Mouse (Mus musculus): Measurements from ENCODE around the gene Borcs8. TPM values are rescaled to one million over a fixed set of nuclear protein-coding genes. Genes with fewer than 3 reads are reported as not detected.

The Borcs8 gene
- polyA plus RNA-seq, 1 experiment from 2014 or later: 49.8 TPM

DNA sequence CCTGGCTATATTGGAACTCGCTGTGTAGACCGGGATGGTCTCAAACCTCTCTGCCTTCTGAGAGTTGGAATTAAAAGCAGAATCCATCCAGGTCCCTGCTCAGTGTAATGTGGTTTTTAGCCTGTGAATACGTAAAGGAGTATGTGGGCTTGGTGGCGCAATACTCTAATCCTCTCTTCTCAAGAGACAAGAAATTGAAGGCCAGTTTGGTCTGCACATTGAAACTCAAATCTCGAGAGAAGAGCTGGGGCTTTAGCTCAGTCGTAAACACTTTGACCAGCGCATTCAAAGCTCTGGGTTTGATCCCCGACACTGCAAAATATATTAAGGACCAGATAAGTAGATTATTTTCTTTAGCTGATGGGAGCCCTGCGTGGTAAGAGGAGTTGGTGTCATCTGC lies 682 bp downstream of the Borcs8 start:
- no peaks in the 10 kb centered on the region for H3K27me3 ChIP-seq (ENCODE audit: low read depth, poor library complexity, severe bottlenecking)
- H3K27ac ChIP-seq: peak overlapping the region; percentile 89
- peaks cover 62% of the 10 kb centered on the region for H3K36me3 ChIP-seq
- no peak for DNase-seq (ENCODE audit: low spot score)
- peak overlapping the region; percentile 89 for H3K4me3 ChIP-seq
- no peaks in the 10 kb centered on the region for H3K9me3 ChIP-seq (replicated peaks)
- peaks cover 20% of the 10 kb centered on the region for H3K4me1 ChIP-seq
- 16% methylated on average over 9 of the region's 9 CpGs for WGBS

DNA sequence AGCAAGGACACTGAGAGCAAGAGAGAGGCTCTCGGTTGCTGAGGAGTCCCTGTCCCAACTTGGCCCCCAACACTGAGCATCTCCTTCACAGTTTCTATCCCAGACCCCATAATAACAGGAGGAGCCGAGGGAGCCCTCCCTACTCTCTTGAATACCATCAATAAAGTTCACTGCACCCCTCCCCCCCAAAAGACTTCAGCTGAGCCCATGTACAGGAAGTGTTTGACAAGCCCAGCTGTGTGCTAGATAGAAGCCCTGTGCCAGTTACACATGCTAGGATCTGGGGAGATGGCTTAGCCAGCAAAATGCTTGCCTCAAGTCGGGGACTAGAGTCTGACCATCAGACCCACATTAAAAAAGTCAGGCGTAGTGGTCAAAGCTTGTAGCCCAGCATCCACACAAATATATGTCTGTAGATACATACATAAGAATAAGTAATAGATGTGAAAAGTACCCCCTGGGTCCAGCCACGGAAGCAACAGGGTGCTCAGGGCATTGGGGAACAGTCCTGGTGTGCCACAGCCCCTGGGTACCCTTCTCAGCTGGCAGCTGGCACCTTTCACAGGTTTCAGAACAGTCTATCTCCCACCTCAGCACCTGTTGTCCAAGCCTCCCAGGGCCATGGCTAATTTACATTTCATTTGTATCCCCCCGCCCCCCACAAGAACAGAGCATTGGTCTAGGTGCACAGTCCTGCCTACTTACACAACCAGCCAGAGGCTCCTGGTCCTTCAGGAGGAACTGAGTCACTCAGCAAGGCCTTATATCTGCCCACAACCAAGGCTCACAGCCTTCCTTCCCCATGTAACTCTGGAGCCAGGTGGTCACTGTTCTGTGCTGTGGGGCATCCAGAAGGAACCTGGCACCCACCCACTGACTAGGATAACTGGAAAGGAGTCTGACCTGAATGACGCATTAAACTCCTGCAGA lies 8.6 kb downstream of the Borcs8 start:
- WGBS: 89% methylated on average over 7 of the region's 7 CpGs
- Histone ChIP-seq H3K9me3 (replicated peaks) (no peaks in the 10 kb centered on the region), H3K4me1 (peaks cover 17% of the 10 kb centered on the region), H3K27me3 (ENCODE audit: low read depth, poor library complexity, severe bottlenecking) (peaks cover 28% of the 10 kb centered on the region), H3K27ac (no peak overlapping the region), H3K4me3 (no peak overlapping the region), H3K36me3 (peaks cover 45% of the 10 kb centered on the region)
- DNase-seq (ENCODE audit: low spot score): no peak

- H3K27me3 ChIP-seq (ENCODE audit: low read depth, poor library complexity, severe bottlenecking): peaks cover 36% of the 10 kb centered on the region
- 14% methylated on average over 13 of the region's 13 CpGs for WGBS
- H3K27ac ChIP-seq: no peak overlapping the region
- DNase-seq (ENCODE audit: low spot score): peak; percentile 54
- H3K4me3 ChIP-seq: no peak overlapping the region
- no peaks in the 10 kb centered on the region for H3K9me3 ChIP-seq (replicated peaks)
- peaks cover 24% of the 10 kb centered on the region for H3K36me3 ChIP-seq
- H3K4me1 ChIP-seq: peaks cover 17% of the 10 kb centered on the region
These were observed 10.9 kb downstream of the Borcs8 start for GRCm38 (mm10) chr8:70150158-70150557.

- H3K9me3 ChIP-seq (replicated peaks): no peaks in the 10 kb centered on the region
- H3K27me3 ChIP-seq (ENCODE audit: low read depth, poor library complexity, severe bottlenecking): peaks cover 54% of the 10 kb centered on the region
- peak overlapping the region; percentile 35; the same call in 1 of the 2 replicates for H3K4me3 ChIP-seq
- DNase-seq (ENCODE audit: low spot score): peak; percentile 83
- peaks cover 17% of the 10 kb centered on the region for H3K4me1 ChIP-seq
- 10% methylated on average over 19 of the region's 22 CpGs for WGBS
- no peaks in the 10 kb centered on the region for H3K36me3 ChIP-seq
- H3K27ac ChIP-seq: no peak overlapping the region
These were observed 13.4 kb downstream of the Borcs8 start for GRCm38 (mm10) chr8:70152537-70153257.

GRCm38 (mm10) chr8:70157240-70157800 lies 18.0 kb downstream of the Borcs8 start:
- Histone ChIP-seq H3K27me3 (ENCODE audit: low read depth, poor library complexity, severe bottlenecking) (peaks cover 37% of the 10 kb centered on the region), H3K9me3 (replicated peaks) (no peaks in the 10 kb centered on the region), H3K36me3 (no peaks in the 10 kb centered on the region), H3K27ac (no peak overlapping the region), H3K4me1 (peaks cover 23% of the 10 kb centered on the region), H3K4me3 (no peak overlapping the region)
- DNase-seq (ENCODE audit: low spot score): no peak
- WGBS: 85% methylated on average over 1 of the region's 1 CpGs

DNA sequence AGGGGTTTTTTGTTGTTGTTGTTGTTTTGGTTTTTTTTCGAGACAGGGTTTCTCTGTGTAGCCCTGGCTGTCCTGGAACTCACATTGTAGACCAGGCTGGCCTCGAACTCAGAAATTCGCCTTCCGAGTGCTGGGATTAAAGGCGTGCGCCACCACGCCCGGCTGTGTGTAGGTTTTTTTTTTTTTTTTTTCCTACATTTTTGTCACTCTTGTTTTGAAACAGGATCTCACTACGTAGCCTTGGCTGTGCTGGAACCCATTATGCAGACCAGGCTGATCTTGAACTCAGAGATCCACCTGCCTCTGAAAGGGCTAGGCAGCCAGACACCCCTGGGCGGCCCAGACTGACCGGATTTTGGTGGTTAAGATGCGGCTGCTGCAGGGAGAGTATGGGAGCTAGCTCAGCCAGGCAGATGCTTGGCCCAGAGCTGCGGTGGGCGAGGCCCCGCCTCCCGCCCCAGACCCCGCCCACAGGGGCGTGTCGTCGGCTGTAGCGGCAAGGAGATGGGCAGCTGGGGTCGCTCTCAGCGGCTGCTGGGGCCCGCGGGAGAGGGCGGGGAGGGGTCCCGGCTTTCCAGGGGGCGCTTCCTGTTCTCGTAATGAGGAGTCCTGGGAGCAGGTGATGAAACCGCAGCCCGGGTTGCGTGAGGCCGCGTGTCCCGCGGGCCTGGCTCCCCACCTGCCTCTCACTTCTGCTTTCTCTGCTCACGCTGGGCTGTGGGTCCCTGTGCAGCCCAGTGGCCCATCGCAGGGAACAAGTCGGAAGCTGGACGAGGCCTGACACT lies 19.0 kb downstream of the Borcs8 start:
- Histone ChIP-seq H3K9me3 (replicated peaks) (no peaks in the 10 kb centered on the region), H3K4me1 (peaks cover 17% of the 10 kb centered on the region), H3K4me3 (peak overlapping the region; percentile 54), H3K27me3 (ENCODE audit: low read depth, poor library complexity, severe bottlenecking) (peaks cover 32% of the 10 kb centered on the region), H3K36me3 (no peaks in the 10 kb centered on the region), H3K27ac (peak overlapping the region; percentile 69)
- 13% methylated on average over 40 of the region's 40 CpGs for WGBS
- peak; percentile 89 for DNase-seq (ENCODE audit: low spot score)

GRCm38 (mm10) chr8:70159211-70159610 lies 19.9 kb downstream of the Borcs8 start:
- 88% methylated on average over 4 of the region's 4 CpGs for WGBS
- Histone ChIP-seq H3K27me3 (ENCODE audit: low read depth, poor library complexity, severe bottlenecking) (peaks cover 35% of the 10 kb centered on the region), H3K27ac (no peak overlapping the region), H3K9me3 (replicated peaks) (no peaks in the 10 kb centered on the region), H3K36me3 (no peaks in the 10 kb centered on the region), H3K4me1 (peaks cover 17% of the 10 kb centered on the region), H3K4me3 (peak overlapping the region; percentile 54; the same call in 1 of the 2 replicates)
- DNase-seq (ENCODE audit: low spot score): no peak

DNA sequence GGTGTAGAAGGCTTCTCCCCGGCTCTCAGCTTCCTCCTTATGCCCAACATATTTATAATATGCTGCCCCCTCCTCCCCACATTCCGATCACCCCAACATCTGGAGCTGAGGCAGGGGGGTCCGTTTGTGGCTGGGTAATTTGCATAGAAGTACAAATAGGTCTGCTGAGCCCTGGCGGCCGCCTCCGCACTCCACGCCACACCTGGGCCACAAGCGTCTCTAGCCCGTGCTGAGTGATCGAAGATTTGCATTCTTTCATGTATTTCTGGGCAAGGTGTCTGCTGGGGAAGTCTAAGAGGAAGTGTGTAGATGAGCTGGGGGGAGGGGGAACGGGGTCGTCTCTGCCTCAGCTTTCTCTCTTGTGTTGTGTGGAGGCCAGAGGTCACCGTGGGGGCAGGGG lies 20.7 kb downstream of the Borcs8 start:
- Histone ChIP-seq H3K27me3 (ENCODE audit: low read depth, poor library complexity, severe bottlenecking) (peaks cover 43% of the 10 kb centered on the region), H3K27ac (no peak overlapping the region), H3K9me3 (replicated peaks) (no peaks in the 10 kb centered on the region), H3K4me1 (peaks cover 17% of the 10 kb centered on the region), H3K36me3 (no peaks in the 10 kb centered on the region), H3K4me3 (no peak overlapping the region)
- WGBS: 70% methylated on average over 13 of the region's 13 CpGs
- DNase-seq (ENCODE audit: low spot score): no peak

- Histone ChIP-seq H3K36me3 (no peaks in the 10 kb centered on the region), H3K27me3 (ENCODE audit: low read depth, poor library complexity, severe bottlenecking) (peaks cover 49% of the 10 kb centered on the region), H3K27ac (no peak overlapping the region), H3K9me3 (replicated peaks) (no peaks in the 10 kb centered on the region), H3K4me3 (no peak overlapping the region), H3K4me1 (peaks cover 29% of the 10 kb centered on the region)
- 93% methylated on average over 3 of the region's 3 CpGs for WGBS
- DNase-seq (ENCODE audit: low spot score): no peak
These were observed 24.0 kb downstream of the Borcs8 start for GRCm38 (mm10) chr8:70163316-70163715.

DNA sequence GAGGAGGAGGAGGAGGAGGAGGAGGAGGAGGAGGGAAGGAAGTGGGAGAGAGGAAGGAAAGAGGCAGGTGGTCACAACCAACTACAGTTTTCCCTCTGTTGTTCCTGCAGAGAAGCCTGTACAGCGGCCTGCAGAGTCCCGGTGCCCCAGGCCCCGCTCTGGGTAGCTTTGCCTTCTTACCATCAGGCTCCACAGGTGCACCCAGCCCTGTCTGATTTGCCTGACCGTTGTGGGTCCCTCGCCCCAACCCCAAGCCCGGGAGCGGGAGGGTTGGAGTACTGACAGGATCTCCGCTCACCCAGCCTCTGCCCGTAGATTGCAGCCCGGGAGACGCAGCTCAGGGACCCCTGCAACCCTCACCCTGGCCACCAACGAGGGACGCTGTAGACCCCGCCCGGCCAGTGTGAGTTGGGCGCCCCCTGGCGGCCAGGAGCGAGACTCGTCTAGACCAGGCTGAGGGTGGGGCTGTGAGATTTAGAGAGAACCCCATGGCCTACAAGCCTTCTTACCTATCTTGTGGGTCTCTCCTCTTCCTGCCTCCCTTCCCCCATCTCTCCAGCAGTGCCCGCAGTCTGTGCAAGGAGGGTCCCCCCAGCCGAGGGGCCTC lies 27.3 kb downstream of the Borcs8 start:
- DNase-seq (ENCODE audit: low spot score): peak; percentile 95
- Histone ChIP-seq H3K27me3 (ENCODE audit: low read depth, poor library complexity, severe bottlenecking) (peaks cover 41% of the 10 kb centered on the region), H3K4me1 (peaks cover 18% of the 10 kb centered on the region), H3K4me3 (peak overlapping the region; percentile 37), H3K27ac (peak overlapping the region; percentile 50), H3K9me3 (replicated peaks) (no peaks in the 10 kb centered on the region), H3K36me3 (no peaks in the 10 kb centered on the region)
- 3% methylated on average over 21 of the region's 21 CpGs for WGBS

GRCm38 (mm10) chr8:70170116-70170515 lies 30.8 kb downstream of the Borcs8 start:
- WGBS: 84% methylated on average over 3 of the region's 3 CpGs
- no peak for DNase-seq (ENCODE audit: low spot score)
- Histone ChIP-seq H3K4me1 (peaks cover 38% of the 10 kb centered on the region), H3K36me3 (peaks cover 12% of the 10 kb centered on the region), H3K4me3 (no peak overlapping the region), H3K27ac (no peak overlapping the region), H3K9me3 (replicated peaks) (no peaks in the 10 kb centered on the region), H3K27me3 (ENCODE audit: low read depth, poor library complexity, severe bottlenecking) (peaks cover 24% of the 10 kb centered on the region)

GRCm38 (mm10) chr8:70170748-70171147 lies 31.4 kb downstream of the Borcs8 start:
- H3K9me3 ChIP-seq (replicated peaks): no peaks in the 10 kb centered on the region
- no peak overlapping the region for H3K4me3 ChIP-seq
- H3K27me3 ChIP-seq (ENCODE audit: low read depth, poor library complexity, severe bottlenecking): peaks cover 18% of the 10 kb centered on the region
- no peak for DNase-seq (ENCODE audit: low spot score)
- peaks cover 35% of the 10 kb centered on the region for H3K4me1 ChIP-seq
- H3K36me3 ChIP-seq: peaks cover 15% of the 10 kb centered on the region
- 86% methylated on average over 3 of the region's 3 CpGs for WGBS
- no peak overlapping the region for H3K27ac ChIP-seq
